Mouse (Mus musculus) limb, embryonic 15.5 days (tissue): ENCODE results near the gene Smtn. TPM values are rescaled to one million over a fixed set of nuclear protein-coding genes. Genes with fewer than 3 reads are reported as not detected.

ENCODE experiments used
- ATAC-seq: fragments of 200-750 bp; cut with Nextera tagmentation; 2 replicates; pipeline ENCODE4 v1.8.0; 2017; ENCODE audit warnings: low read depth, moderate TSS enrichment; ENCODE audit not compliant: insufficient number of reproducible peaks, low FRiP score, low TSS enrichment
- H3K27ac ChIP-seq: fragments of 300-500 bp; sonication (generic); 2 replicates; pipeline ENCODE4 v1.5.1; 2015; ENCODE audit warnings: moderate library complexity, mild to moderate bottlenecking, inconsistent platforms
- H3K27me3 ChIP-seq: fragments of 300-500 bp; sonication (generic); 2 replicates; pipeline ENCODE4 v1.6.1; 2015; ENCODE audit warnings: inconsistent platforms
- H3K36me3 ChIP-seq: fragments of 300-500 bp; sonication (generic); 2 replicates; pipeline ENCODE4 v1.6.1; 2015; ENCODE audit warnings: inconsistent platforms
- H3K4me1 ChIP-seq: fragments of 300-500 bp; sonication (generic); 2 replicates; pipeline ENCODE4 v1.6.1; 2015; ENCODE audit warnings: inconsistent platforms
- H3K4me2 ChIP-seq: fragments of 300-500 bp; sonication (generic); 2 replicates; pipeline ENCODE4 v1.6.1; 2015; ENCODE audit warnings: mild to moderate bottlenecking, inconsistent platforms
- H3K4me3 ChIP-seq: fragments of 300-500 bp; sonication (generic); 2 replicates; pipeline ENCODE4 v1.5.1; 2015; ENCODE audit warnings: mild to moderate bottlenecking, inconsistent platforms
- H3K9ac ChIP-seq: fragments of 300-500 bp; sonication (generic); 2 replicates; pipeline ENCODE4 v1.6.1; 2015; ENCODE audit warnings: inconsistent platforms
- H3K9me3 ChIP-seq: fragments of 300-500 bp; sonication (generic); 2 replicates; pipeline ENCODE4 v1.6.1; 2016; ENCODE audit warnings: inconsistent platforms
- WGBS: fragments of 180-500 bp; shearing (Covaris S2); methylation state at CpG from one replicate; pipeline ENCODE4 v1.1.7; 2015; 5-methylcytosine and 5-hydroxymethylcytosine counted together
- polyA plus RNA-seq: library from polyadenylated mRNA; unstranded; fragments of >200 nt; fragmentation: Nextera tagmentation; extraction: Ambion mirVana; gene quantifications from 2 replicates; pipeline ENCODE4 v1.2.1, GENCODE M21; 2015

Smtn gene
- polyA plus RNA-seq, 1 experiment from 2014 or later = 81.7 TPM

GRCm38 (mm10) chr11:3545531-3546241 is 5.3 kb upstream of the Smtn start:
- no peak for ATAC-seq
- WGBS = 27% methylated on average over 9 of the region's 9 CpGs
- Histone ChIP-seq H3K27ac (peak overlapping the region; percentile 59; the same call in 1 of the 2 replicates), H3K4me1 (peaks cover 38% of the 10 kb centered on the region), H3K9ac (no peak overlapping the region), H3K27me3 (no peaks in the 10 kb centered on the region), H3K4me2 (no peak overlapping the region), H3K9me3 (no peaks in the 10 kb centered on the region), H3K36me3 (no peaks in the 10 kb centered on the region), H3K4me3 (no peak overlapping the region)

- 95% methylated on average over 5 of the region's 5 CpGs for WGBS
- no peaks in the 10 kb centered on the region for H3K27me3 ChIP-seq
Measured at GRCm38 (mm10) chr11:3544409-3544808, 4.0 kb upstream of the Smtn start.

GRCm38 (mm10) chr11:3543001-3543400 is 2.6 kb upstream of the Smtn start:
- peaks cover 48% of the 10 kb centered on the region for H3K4me1 ChIP-seq
- H3K27ac ChIP-seq = peak overlapping the region; percentile 87
- no peaks in the 10 kb centered on the region for H3K9me3 ChIP-seq
- 9% methylated on average over 5 of the region's 5 CpGs for WGBS
- no peak overlapping the region for H3K4me2 ChIP-seq
- no peaks in the 10 kb centered on the region for H3K27me3 ChIP-seq
- no peaks in the 10 kb centered on the region for H3K36me3 ChIP-seq
- ATAC-seq = peak; percentile 79
- no peak overlapping the region for H3K9ac ChIP-seq
- no peak overlapping the region for H3K4me3 ChIP-seq

More at GRCm38 (mm10) chr11:3544409-3544808, 4.0 kb upstream of the Smtn start:
- Histone ChIP-seq H3K4me3 (no peak overlapping the region), H3K4me2 (no peak overlapping the region), H3K36me3 (no peaks in the 10 kb centered on the region), H3K9me3 (no peaks in the 10 kb centered on the region), H3K27ac (no peak overlapping the region), H3K4me1 (peaks cover 42% of the 10 kb centered on the region), H3K9ac (no peak overlapping the region)
- ATAC-seq = no peak

DNA sequence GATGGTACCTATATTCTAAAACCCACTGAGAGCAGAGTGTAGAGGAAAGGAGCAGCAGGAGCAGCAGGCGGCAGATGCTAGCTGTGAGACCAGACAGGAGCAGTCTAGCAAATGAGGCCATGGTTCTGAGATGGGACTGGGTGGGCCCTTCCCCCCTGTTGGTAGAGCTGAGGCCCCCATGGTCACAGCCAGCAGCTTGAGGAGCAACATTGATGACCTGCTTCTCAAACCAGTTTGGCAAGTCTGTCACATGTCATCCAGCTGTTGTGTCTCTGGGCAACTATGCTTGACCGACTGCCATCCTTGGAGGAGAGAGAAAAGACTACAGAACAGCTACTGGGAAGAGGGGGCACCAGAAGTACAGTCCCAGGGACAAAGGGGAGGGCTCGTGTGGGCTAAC is 1.5 kb upstream of the Smtn start:
- WGBS = 64% methylated on average over 3 of the region's 3 CpGs
- Histone ChIP-seq H3K36me3 (no peaks in the 10 kb centered on the region), H3K4me3 (no peak overlapping the region), H3K9ac (no peak overlapping the region), H3K4me1 (peaks cover 59% of the 10 kb centered on the region), H3K27me3 (no peaks in the 10 kb centered on the region), H3K27ac (peak overlapping the region; percentile 87), H3K4me2 (no peak overlapping the region), H3K9me3 (no peaks in the 10 kb centered on the region)
- no peak for ATAC-seq

DNA sequence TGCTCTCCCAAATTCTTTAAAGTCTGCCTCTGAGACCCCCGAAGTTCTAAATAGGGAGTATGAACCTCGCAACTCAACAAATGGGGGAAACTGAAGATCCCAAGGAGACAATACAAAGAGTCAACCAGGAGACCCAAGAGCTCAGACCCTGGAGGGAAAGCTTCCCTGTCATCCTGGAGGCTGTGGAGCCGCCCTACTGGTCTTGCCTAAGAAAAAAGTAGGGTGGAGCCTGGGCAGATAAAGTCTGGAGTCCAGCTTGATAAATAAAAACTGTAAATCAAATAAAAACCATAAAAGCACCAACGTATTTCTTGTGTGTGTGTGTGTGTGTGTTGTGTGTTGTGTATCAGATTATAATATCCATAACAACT is 601 bp downstream of the Smtn start:
- 82% methylated on average over 4 of the region's 4 CpGs for WGBS
- peak overlapping the region; percentile 65 for H3K4me3 ChIP-seq

DNA sequence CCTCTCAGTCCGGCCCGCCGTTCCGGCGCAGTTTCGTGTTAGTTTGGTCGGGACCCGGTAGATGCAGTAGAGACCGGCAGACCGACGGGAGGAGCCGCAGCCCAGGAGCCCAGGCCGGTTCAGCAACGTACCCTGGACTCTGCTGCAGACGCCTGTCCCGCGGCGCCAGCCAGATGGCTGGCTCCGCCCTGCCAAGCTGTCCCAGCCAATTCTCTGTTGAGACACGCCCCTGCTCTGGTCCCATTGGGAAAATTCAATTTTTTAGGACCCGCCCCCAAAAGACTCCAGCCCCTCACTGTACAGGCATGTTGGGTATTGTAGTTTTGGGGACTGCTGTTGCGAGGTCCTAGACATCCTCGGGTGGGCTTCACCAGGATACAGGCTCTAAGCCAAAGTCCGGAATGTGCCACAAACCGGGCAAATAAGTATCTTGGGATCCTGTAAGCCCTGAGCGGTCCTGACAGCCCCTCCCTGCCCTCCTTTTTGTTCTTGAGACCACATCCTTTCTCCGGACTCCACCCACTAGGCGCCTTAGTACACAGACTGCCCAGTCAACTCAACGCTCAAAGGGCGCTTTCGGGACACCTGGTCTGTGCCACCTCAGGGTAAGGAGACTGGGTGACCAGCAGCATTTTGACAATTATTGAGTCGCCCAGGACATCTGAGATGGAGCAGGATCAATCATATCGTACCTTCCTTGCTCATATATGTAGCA is 1.1 kb downstream of the Smtn start:
- H3K4me2 ChIP-seq = peak overlapping the region; percentile 77
- peaks cover 66% of the 10 kb centered on the region for H3K4me1 ChIP-seq
- H3K27me3 ChIP-seq = no peaks in the 10 kb centered on the region
- peak overlapping the region; percentile 67 for H3K27ac ChIP-seq
- H3K9me3 ChIP-seq = no peaks in the 10 kb centered on the region
- 5% methylated on average over 33 of the region's 33 CpGs for WGBS
- 0 out of 2 replicates have a peak, but pooled peaks cover 7% of the 10 kb centered on the region for H3K36me3 ChIP-seq
- peak overlapping the region; percentile 59 for H3K9ac ChIP-seq
- peak overlapping the region; percentile 65 for H3K4me3 ChIP-seq
- ATAC-seq = peak; percentile 87

More for the DNA sequence above, 601 bp downstream of the Smtn start:
- Histone ChIP-seq H3K9ac (no peak overlapping the region), H3K4me2 (peak overlapping the region; percentile 77), H3K36me3 (0 out of 2 replicates have a peak, but pooled peaks cover 3% of the 10 kb centered on the region), H3K27ac (peak overlapping the region; percentile 67; the same call in 1 of the 2 replicates), H3K9me3 (no peaks in the 10 kb centered on the region), H3K27me3 (no peaks in the 10 kb centered on the region), H3K4me1 (peaks cover 63% of the 10 kb centered on the region)
- no peak for ATAC-seq

- ATAC-seq = no peak
- Histone ChIP-seq H3K9ac (peak overlapping the region; percentile 59), H3K27me3 (no peaks in the 10 kb centered on the region), H3K4me2 (peak overlapping the region; percentile 77), H3K9me3 (no peaks in the 10 kb centered on the region), H3K4me1 (peaks cover 62% of the 10 kb centered on the region), H3K27ac (peak overlapping the region; percentile 47; the same call in 1 of the 2 replicates), H3K36me3 (peaks cover 16% of the 10 kb centered on the region), H3K4me3 (peak overlapping the region; percentile 65)
- WGBS = 56% methylated on average over 4 of the region's 4 CpGs
Measured at GRCm38 (mm10) chr11:3538341-3538740, 2.1 kb downstream of the Smtn start.

- 84% methylated on average over 3 of the region's 3 CpGs for WGBS
- no peaks in the 10 kb centered on the region for H3K9me3 ChIP-seq
- H3K9ac ChIP-seq = no peak overlapping the region
- H3K27me3 ChIP-seq = no peaks in the 10 kb centered on the region
- peak overlapping the region; percentile 65 for H3K4me3 ChIP-seq
- H3K36me3 ChIP-seq = peaks cover 22% of the 10 kb centered on the region
- ATAC-seq = no peak
- peaks cover 57% of the 10 kb centered on the region for H3K4me1 ChIP-seq
- no peak overlapping the region for H3K27ac ChIP-seq
- H3K4me2 ChIP-seq = peak overlapping the region; percentile 77
Measured at GRCm38 (mm10) chr11:3537711-3538110, 2.7 kb downstream of the Smtn start.

DNA sequence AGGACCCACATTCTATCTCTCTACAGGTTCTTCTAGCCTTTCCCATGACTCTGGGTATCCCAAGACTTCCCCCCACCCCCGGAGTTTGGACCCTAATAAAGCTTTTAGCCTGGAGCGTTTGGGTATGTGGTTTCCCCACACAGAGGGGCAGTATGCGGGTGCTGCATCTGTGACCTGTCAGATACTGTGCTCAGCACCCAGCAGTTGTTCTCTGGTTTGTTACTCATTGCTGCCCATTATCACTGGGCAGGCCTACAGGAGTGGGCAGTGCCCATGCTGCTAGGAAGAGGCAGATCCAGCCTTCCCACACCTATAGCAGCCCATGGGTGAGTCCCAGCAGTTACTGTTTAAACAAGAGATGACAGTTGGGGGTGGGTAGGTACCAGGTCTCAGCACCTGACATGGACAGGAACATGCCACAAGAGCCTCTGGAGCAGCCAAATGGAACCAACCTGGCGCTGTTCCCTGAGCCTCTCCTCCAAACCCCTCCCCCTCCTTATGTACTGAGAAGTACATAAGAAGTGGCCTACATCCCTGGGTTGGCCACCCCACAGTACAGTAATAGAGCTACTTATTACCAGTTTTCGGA is 3.6 kb downstream of the Smtn start:
- no peak for ATAC-seq
- Histone ChIP-seq H3K4me1 (peaks cover 48% of the 10 kb centered on the region), H3K9ac (no peak overlapping the region), H3K27me3 (no peaks in the 10 kb centered on the region), H3K4me2 (peak overlapping the region; percentile 77), H3K4me3 (peak overlapping the region; percentile 65; the same call in 1 of the 2 replicates), H3K27ac (peak overlapping the region; percentile 89), H3K36me3 (peaks cover 31% of the 10 kb centered on the region), H3K9me3 (no peaks in the 10 kb centered on the region)
- 85% methylated on average over 5 of the region's 5 CpGs for WGBS

DNA sequence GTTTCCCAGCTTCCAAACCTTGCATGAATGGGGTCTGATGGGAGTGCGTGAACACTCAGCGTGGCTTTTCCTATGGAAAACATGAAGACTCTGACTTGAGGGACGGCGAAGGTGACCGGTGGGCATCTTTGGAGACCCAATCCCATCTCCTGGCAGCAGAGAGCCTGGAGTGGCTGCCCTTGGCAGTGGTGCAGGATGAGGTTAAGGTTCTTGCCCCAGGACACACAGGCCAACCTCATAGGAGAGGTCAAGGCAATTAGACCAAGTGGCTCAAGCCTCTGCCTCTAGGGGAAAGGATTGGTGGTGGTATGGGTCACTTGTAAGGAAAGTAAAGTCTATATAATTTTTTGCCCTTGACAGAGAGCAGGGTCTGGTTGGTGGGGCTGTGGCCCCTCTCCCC is 4.3 kb downstream of the Smtn start:
- no peaks in the 10 kb centered on the region for H3K9me3 ChIP-seq
- peak overlapping the region; percentile 44 for H3K4me3 ChIP-seq
- peak overlapping the region; percentile 77 for H3K4me2 ChIP-seq
- peak overlapping the region; percentile 46 for H3K9ac ChIP-seq
- peak overlapping the region; percentile 89 for H3K27ac ChIP-seq
- no peaks in the 10 kb centered on the region for H3K27me3 ChIP-seq
- peaks cover 39% of the 10 kb centered on the region for H3K36me3 ChIP-seq
- no peak for ATAC-seq
- peaks cover 41% of the 10 kb centered on the region for H3K4me1 ChIP-seq
- 38% methylated on average over 5 of the region's 5 CpGs for WGBS

GRCm38 (mm10) chr11:3535406-3535986 is 4.9 kb downstream of the Smtn start:
- WGBS = under 1% methylated on average over 36 of the region's 36 CpGs
- H3K27me3 ChIP-seq = no peaks in the 10 kb centered on the region
- H3K27ac ChIP-seq = peak overlapping the region; percentile 89
- peaks cover 41% of the 10 kb centered on the region for H3K4me1 ChIP-seq
- H3K4me3 ChIP-seq = peak overlapping the region; percentile 44
- H3K9ac ChIP-seq = peak overlapping the region; percentile 46
- peak overlapping the region; percentile 77 for H3K4me2 ChIP-seq
- peaks cover 44% of the 10 kb centered on the region for H3K36me3 ChIP-seq
- ATAC-seq = peak; percentile 86
- no peaks in the 10 kb centered on the region for H3K9me3 ChIP-seq
